Mouse (Mus musculus) ES-CJ7 (cell line): ENCODE measurements at regions not wholly inside any gene's neighbourhood (a gene's known extent, or its start where the extent isn't known, plus 50 kb on each side); places are given as distances from the start of the nearest gene placed in this dataset.

Experiments used
- DNase-seq: peaks from one replicate; pipeline ENCODE4 v3.0.0; 2011; ENCODE audit warnings: low read depth, low spot score

- DNase-seq, result no peak
Measured at GRCm38 (mm10) chr13:26267501-26267900, 502.5 kb downstream of the Hdgfl1 start.

- DNase-seq, result no peak
Measured at GRCm38 (mm10) chr13:26235941-26236340, 534.0 kb downstream of the Hdgfl1 start.

DNA sequence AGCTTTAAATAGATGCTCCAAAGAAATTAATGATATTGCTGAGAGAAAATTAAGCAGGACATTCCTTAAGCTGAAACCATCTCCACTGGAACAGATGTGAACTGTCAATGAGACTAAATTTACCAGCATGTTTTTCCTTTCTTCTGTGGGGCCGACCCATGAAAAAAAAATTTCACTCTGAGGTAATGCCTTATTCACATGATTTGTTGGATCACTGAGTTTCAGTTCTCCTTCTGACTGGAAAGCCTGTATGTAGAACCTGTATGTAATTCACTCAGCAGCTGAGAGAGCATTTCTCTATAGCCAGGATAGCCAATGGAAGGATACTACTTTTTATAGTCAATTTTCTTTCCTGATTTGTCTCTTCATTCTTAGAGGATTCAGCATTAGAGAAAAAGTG, 535.3 kb downstream of the Hdgfl1 start:
- DNase-seq, result no peak

DNA sequence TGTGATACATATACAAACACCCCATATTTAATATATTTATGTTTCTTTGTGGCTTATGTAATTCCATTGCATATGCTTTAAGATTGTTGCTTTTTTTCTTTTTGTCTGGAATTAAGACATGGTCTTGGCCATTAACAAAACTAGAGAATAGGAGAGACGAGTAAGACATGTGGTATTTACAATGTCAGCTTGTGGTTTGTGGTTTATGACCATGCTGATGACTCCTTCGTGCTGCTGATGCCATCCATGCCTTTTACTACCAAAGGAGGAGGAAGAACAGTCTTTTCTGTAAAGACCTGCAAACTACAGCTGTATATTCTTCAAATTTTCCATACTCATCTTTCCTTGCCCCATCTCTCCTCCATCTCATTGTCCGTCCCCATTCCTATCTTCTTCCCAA, 552.7 kb downstream of the Hdgfl1 start:
- DNase-seq, result no peak

DNA sequence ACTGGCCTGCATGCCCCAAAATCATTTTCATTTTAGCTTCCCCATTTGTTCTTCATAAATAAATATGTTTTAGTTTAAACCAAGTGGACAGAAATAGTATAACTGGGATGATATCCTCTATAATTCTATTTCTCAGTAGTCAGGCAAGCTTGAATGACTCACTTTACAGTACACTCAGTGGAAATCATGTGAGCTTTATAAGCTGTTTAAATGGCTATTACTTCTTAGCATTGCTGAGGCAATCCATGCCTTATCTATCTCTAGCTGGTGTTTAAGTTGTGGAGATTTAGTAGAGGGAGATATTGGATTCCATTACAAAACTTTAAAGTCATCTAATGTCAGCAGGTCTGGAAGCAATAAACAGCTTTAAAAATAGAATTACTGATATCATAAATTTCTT, 553.4 kb downstream of the Hdgfl1 start:
- DNase-seq, result no peak

- DNase-seq, result no peak
Measured at GRCm38 (mm10) chr13:26205532-26206105, 564.3 kb downstream of the Hdgfl1 start.

- no peak for DNase-seq
Measured at GRCm38 (mm10) chr13:26194646-26195045, 575.3 kb downstream of the Hdgfl1 start.

- no peak for DNase-seq
Measured at GRCm38 (mm10) chr13:26183879-26184278, 586.1 kb downstream of the Hdgfl1 start.

DNA sequence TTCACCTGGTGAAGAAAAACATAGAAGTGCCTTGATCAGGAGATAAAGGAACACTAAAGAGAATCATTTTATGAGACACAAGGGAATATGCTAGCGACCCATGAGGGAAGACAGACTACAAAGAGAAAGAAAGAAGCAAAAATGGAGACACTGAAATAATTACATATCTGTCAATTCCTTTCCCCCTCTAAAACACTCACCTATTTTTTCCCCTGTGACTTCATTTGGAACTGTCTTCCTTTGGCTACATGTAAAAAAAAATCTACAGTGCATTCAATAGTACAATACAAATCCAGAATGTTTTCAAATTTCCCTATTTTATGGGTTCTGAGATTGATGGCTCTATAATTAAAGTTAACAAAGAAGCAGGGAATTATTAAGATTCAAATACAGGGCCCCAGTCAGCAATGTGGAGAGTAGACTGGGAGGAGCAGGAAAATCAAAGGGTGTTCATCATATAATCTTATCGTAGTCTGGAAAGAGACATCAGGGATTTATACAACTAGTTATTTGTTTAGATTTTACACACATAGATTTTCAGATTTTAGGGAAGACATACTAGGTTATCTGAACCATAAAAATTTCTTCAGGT, 598.0 kb downstream of the Hdgfl1 start:
- no peak for DNase-seq

DNA sequence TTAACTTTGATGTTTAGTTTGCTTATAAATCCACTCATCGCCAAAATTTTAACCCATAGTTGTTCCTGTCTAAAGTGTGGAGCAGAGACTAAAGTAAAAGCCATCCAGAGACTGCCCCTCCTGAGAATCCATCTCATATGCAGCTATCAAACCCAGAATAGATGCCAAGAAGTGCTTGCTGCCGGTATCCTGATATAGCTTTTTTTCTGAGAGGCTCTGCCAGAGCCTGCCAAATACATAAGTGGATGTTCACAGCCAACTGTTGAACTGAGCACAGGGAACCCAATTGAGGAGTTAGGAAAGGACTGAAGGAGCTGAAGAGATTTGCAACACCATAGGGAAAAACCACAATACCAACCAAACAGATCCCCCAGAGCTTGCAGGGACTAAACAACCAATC, 600.3 kb downstream of the Hdgfl1 start:
- DNase-seq, result no peak

DNA sequence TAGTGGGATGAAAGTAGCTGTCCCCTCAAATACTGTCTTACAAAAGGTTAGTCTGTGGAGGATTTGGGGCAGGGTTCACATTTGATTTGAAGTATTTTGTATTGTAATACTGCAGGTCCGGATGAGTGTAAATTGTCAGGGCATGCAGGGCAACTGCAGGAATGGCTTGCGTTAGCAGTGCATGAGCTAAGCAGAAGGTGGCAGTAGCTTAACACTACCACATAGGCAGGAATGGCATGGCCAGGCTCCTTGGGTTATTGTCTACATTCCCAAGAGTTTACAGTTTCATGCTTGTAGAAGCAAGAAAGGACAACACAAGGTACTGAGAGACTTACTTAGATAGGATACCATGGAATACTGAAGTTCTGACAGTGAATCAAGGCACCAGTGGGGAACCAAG, 611.3 kb downstream of the Hdgfl1 start:
- peak; percentile 5 for DNase-seq

- DNase-seq, result no peak
Measured at GRCm38 (mm10) chr13:26154701-26155471, 615.1 kb downstream of the Hdgfl1 start.

DNA sequence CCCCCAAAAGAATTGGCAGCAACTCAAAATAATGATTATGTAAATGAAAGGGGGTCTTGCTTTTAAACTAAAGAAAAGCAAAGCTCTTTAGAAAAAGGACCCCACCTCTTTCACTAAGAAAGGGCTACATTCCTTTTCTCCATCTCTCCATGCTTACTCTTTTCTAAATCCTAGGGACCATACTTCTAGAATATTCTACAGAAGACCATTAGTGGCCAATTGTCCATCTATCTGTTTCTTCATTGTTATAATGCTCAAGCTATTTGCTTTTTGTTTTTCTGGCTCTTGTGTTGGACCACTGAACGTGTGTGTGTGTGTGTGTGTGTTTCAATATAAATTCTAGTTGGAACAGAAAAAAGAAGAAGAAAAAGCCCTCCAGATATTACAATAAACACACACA, 615.7 kb downstream of the Hdgfl1 start:
- DNase-seq, result no peak

GRCm38 (mm10) chr13:26153093-26153492, 616.9 kb downstream of the Hdgfl1 start:
- DNase-seq, result no peak

DNA sequence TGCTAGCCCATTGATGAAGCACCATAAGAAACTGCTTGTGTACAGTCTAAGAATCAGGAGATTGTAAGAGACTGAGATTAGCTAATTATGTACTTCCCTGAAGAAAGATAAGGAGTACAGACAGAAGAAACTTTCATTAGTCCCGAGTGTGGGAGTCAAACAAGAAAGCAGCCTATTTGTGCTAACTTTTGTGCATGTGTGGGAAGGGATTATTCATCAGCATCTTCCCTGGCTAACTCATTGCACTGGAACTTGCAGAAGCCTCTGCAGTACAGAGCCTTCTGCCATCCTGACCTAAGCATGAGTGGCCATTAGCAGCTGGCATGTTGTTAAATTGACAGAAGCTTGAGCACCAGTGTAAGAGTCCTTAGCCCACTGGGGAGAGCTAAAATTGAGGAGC, 619.5 kb downstream of the Hdgfl1 start:
- DNase-seq, result no peak

- no peak for DNase-seq
Measured at GRCm38 (mm10) chr13:26142811-26143210, 627.2 kb downstream of the Hdgfl1 start.

- peak; percentile 49 for DNase-seq
Measured at GRCm38 (mm10) chr13:26119363-26119762, 650.6 kb downstream of the Hdgfl1 start.

GRCm38 (mm10) chr13:26114136-26114535, 655.8 kb downstream of the Hdgfl1 start:
- peak; percentile 70 for DNase-seq

DNA sequence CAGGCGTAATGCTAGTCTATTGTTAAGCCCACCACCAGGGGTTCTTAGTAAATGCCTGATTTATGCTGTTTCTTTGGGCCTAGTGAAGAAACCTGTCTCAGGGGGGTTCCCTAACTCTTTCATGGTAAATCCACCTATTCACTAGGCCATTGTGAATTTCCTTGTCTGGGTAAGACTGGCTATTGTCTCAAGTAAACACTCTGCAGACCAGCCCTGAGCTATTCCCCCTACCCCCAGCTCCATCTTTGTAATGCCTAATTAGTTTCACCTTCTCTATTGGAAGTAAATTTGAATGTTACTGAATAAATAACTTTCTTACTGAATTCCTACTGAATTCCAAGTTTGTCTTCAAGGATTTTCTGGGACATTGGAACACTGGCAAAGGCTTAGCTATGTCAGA, 656.2 kb downstream of the Hdgfl1 start:
- peak; percentile 93 for DNase-seq

DNA sequence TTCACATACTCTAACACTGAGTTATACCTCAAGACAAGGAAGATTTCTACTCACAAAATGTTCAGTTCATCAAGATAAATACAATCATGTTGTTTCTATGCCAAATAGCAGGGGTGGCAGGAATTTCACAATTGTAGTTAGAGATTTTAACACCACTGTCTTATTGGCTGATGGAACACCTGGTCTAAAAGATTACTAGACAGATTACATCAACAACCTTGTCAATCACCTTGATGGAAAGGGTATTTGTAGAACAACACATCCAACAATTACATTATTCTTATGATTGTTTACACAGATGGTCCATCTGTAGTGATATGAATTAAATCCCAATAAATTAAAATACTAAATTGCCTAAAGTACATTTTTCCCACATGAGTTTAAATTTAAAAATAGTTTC, 657.4 kb downstream of the Hdgfl1 start:
- no peak for DNase-seq

- DNase-seq, result no peak
Measured at GRCm38 (mm10) chr13:26109013-26109412, 661.0 kb downstream of the Hdgfl1 start.

DNA sequence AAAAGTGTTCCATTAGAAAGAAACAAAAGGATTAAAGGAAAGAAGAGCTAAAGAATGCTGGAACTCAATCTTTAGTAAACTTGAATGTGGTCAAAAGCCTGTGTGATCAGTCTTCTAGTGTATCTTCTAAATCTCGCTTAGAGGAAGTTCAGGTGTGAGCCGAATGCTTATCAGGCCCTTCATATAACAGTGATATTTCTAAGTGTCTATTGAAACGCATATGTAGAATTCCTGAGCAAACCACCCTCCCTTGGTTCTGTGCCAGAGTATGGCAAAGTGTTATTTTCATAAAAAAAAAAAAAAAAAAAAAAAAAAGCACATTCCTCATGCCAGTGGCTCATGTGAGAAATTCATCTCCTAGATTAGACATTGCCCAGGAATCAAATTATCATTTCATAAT, 681.2 kb downstream of the Hdgfl1 start:
- no peak for DNase-seq

- no peak for DNase-seq
Measured at GRCm38 (mm10) chr13:26080814-26081213, 689.2 kb downstream of the Hdgfl1 start.
